Mouse (Mus musculus) heart, embryonic 15.5 days (tissue): ENCODE measurements around the gene Nipal4. TPM values are rescaled to one million over a fixed set of nuclear protein-coding genes. Genes with fewer than 3 reads are reported as not detected.
"Not testable (repeated sequence)": the region's sequence is repeated elsewhere in the genome, so short reads cannot be mapped to it uniquely, and the experiment has no call there.

Source experiments
- ATAC-seq: fragments of 200-750 bp; cut with Nextera tagmentation; replicated peaks from 2 replicates; pipeline ENCODE4 v1.8.0; 2017; ENCODE audit warnings: low read depth, moderate TSS enrichment; ENCODE audit not compliant: insufficient number of reproducible peaks, insufficient read depth, low FRiP score
- H3K27ac ChIP-seq: fragments of 300-500 bp; sonication (generic); 2 replicates; pipeline ENCODE4 v1.5.1; 2015; ENCODE audit warnings: mild to moderate bottlenecking, inconsistent platforms
- H3K27me3 ChIP-seq: fragments of 300-500 bp; sonication (generic); 2 replicates; pipeline ENCODE4 v1.6.1; 2015; ENCODE audit warnings: inconsistent platforms
- H3K36me3 ChIP-seq: fragments of 300-500 bp; sonication (generic); 2 replicates; pipeline ENCODE4 v1.6.1; 2015; ENCODE audit warnings: mild to moderate bottlenecking, inconsistent platforms
- H3K4me1 ChIP-seq: fragments of 300-500 bp; sonication (generic); replicated peaks from 2 replicates; pipeline ENCODE4 v1.6.1; 2015; ENCODE audit warnings: inconsistent platforms
- H3K4me2 ChIP-seq: fragments of 300-500 bp; sonication (generic); 2 replicates; pipeline ENCODE4 v1.6.1; 2015; ENCODE audit warnings: inconsistent platforms, mild to moderate bottlenecking, moderate library complexity
- H3K4me3 ChIP-seq: fragments of 300-500 bp; sonication (generic); 2 replicates; pipeline ENCODE4 v1.5.1; 2015; ENCODE audit warnings: mild to moderate bottlenecking, inconsistent platforms
- H3K9ac ChIP-seq: fragments of 300-500 bp; sonication (generic); 2 replicates; pipeline ENCODE4 v1.6.1; 2015; ENCODE audit warnings: mild to moderate bottlenecking, inconsistent platforms
- H3K9me3 ChIP-seq: fragments of 300-500 bp; sonication (generic); replicated peaks from 2 replicates; pipeline ENCODE4 v1.6.1; 2016; ENCODE audit warnings: inconsistent platforms
- WGBS: fragments of 180-500 bp; shearing (Covaris S2); methylation state at CpG from one replicate; pipeline ENCODE4 v1.1.7; 2015; ENCODE audit warnings: mixed read lengths; 5-methylcytosine and 5-hydroxymethylcytosine counted together
- polyA plus RNA-seq: library from polyadenylated mRNA; unstranded; fragments of >200 nt; fragmentation: Nextera tagmentation; extraction: Ambion mirVana; gene quantifications from 2 replicates; pipeline ENCODE4 v1.2.1, GENCODE M21; 2015

Gene Nipal4
- polyA plus RNA-seq, 1 experiment from 2014 or later: 5.3 TPM

DNA sequence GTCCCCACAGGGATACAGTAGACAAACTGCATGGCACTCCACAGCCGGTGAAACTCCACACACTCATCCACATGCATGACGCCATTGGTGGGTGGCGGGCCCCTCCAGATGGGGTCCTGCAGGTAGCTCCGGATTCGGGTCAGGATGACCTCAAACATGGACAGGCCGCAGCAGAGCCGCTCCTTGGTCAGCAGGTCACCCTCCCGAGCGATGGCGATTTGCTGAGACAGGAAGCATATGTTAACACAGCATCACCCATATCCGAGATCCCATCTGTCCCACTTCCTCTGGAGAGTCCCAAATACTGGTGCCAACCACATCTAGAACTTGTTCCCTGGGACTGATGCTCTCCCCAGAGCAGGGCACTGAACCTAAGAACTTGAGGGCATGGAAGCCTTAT lies 34.4 kb upstream of the Nipal4 start:
- no peaks in the 10 kb centered on the region for H3K9me3 ChIP-seq
- WGBS: 85% methylated on average over 11 of the region's 11 CpGs
- H3K27me3 ChIP-seq: no peaks in the 10 kb centered on the region
- no peak overlapping the region for H3K4me2 ChIP-seq
- no peak overlapping the region for H3K9ac ChIP-seq
- no peak overlapping the region for H3K27ac ChIP-seq
- no peak for ATAC-seq
- H3K36me3 ChIP-seq: no peaks in the 10 kb centered on the region
- no peak overlapping the region for H3K4me3 ChIP-seq
- H3K4me1 ChIP-seq: peaks cover 20% of the 10 kb centered on the region

DNA sequence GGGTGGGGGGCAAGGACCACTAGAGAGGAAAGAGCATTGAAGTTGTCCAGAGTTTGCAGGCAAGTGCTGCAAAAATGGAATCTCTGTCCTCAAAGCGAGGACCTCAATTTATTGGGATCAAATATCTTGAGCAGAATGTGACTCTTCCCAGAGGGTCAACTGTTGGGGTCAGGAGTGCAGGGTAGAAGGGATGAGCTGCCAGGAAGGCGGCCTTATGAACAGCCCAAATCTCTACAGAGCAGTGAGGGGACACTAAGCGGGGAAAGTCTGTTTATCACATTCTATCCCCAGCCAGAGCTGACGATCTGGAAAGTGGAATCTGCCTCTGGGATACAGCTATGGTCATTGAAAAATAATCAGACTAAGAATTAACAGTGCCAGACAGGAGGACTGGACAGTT lies 27.9 kb upstream of the Nipal4 start:
- Histone ChIP-seq H3K36me3 (no peaks in the 10 kb centered on the region), H3K4me3 (no peak overlapping the region), H3K4me2 (no peak overlapping the region), H3K9ac (no peak overlapping the region), H3K27ac (no peak overlapping the region), H3K27me3 (no peaks in the 10 kb centered on the region), H3K4me1 (no peaks in the 10 kb centered on the region; the same call in 1 of the 2 replicates), H3K9me3 (no peaks in the 10 kb centered on the region)
- WGBS: 67% methylated on average over 4 of the region's 4 CpGs
- no peak for ATAC-seq

DNA sequence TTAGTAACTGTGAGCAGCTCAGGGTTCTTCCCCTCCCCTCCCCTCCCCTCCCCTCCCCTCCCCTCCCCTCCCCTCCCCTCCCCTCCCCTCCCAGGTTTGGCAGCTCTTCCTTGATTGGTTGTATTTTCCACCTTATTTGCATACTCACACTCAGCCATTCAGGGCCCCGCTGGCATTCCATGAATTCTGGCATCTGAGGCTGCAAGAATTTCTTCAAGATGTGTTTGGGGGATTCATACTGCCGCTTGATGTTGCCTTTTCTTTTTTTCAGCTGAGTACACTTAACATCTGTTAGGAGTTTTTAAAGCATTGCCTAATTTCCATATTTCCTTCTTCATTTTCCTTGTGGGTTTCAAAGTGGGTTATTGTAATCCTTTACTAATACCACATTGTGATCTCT lies 22.0 kb upstream of the Nipal4 start:
- Histone ChIP-seq H3K4me2 (no peak overlapping the region), H3K9ac (no peak overlapping the region), H3K9me3 (no peaks in the 10 kb centered on the region), H3K4me1 (0 out of 2 replicates have a peak, but pooled peaks cover 3% of the 10 kb centered on the region), H3K4me3 (no peak overlapping the region), H3K36me3 (no peaks in the 10 kb centered on the region), H3K27me3 (no peaks in the 10 kb centered on the region), H3K27ac (no peak overlapping the region)
- WGBS: 68% methylated on average over 2 of the region's 2 CpGs
- no peak for ATAC-seq

DNA sequence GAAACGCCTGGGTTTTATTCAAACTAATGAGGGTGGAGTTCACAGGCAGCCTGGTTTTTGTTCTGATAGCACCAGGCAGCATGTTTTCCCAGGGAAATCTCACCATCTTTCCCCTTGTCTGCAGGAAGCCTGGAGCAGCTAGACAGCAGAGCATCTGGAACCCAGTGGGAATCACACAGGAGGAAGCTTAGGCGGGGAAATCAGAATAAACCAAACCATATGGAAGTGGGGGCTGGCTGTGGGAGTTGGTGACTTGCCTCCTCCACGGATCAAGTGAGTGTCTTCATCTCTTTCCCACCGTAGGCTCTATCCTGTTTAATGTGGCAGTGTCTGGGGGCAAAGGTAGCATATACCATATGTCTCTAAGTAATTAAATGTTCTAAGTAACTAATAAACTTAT lies 19.2 kb upstream of the Nipal4 start:
- WGBS: 26% methylated on average over 4 of the region's 4 CpGs
- Histone ChIP-seq H3K4me1 (0 out of 2 replicates have a peak, but pooled peaks cover 3% of the 10 kb centered on the region), H3K27ac (0 out of 2 replicates have a peak overlapping the region, but pooled peaks have one; percentile 5), H3K9ac (no peak overlapping the region), H3K27me3 (no peaks in the 10 kb centered on the region), H3K9me3 (no peaks in the 10 kb centered on the region), H3K36me3 (no peaks in the 10 kb centered on the region), H3K4me3 (no peak overlapping the region), H3K4me2 (no peak overlapping the region)
- peak; percentile 43; the same call in 1 of the 2 replicates for ATAC-seq

DNA sequence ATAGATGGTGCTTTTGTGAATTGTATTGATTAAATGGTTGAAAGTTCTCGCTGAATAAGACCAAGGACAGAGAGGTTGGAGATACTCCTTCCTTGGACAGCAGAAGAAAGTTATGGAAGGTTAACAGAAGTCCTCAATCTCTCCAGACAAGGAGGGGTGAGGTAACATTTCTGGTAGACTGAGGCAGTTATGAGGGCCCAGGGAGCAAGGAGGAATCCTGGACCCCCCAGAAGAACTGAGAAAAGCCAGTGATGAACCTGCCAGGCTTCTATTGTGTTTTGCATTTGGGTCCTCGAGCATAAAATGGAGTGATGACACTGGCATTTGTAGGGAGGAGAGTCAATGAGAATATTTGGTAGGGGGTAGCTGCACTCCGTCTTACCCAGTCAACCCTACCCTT lies 18.6 kb upstream of the Nipal4 start:
- WGBS: 58% methylated on average over 3 of the region's 3 CpGs
- no peaks in the 10 kb centered on the region for H3K9me3 ChIP-seq
- H3K27ac ChIP-seq: 0 out of 2 replicates have a peak overlapping the region, but pooled peaks have one; percentile 5
- H3K4me2 ChIP-seq: no peak overlapping the region
- no peak overlapping the region for H3K4me3 ChIP-seq
- no peaks in the 10 kb centered on the region for H3K27me3 ChIP-seq
- no peaks in the 10 kb centered on the region for H3K36me3 ChIP-seq
- no peak for ATAC-seq
- 0 out of 2 replicates have a peak, but pooled peaks cover 3% of the 10 kb centered on the region for H3K4me1 ChIP-seq
- no peak overlapping the region for H3K9ac ChIP-seq

DNA sequence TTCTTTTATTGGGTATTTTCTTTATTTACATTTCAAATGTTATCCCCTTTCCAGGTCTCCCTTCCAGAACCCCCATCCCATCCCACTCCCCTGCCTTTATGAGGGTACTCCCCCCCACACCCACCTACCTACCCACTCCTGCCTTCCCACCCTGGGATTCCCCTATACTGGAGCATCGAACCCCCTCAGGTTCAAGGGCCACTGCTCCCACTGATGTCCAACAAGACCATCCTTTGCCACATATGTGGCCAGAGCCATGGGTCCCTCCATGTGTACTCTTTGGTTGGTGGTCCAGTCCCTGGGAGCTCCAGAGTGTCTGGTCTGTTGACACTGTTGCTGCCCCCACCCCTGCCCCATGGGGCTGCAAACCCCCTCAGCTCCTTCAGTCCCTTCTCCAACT lies 15.7 kb upstream of the Nipal4 start:
- ATAC-seq: not testable (repeated sequence)
- WGBS: 79% methylated on average over 1 of the region's 1 CpGs

DNA sequence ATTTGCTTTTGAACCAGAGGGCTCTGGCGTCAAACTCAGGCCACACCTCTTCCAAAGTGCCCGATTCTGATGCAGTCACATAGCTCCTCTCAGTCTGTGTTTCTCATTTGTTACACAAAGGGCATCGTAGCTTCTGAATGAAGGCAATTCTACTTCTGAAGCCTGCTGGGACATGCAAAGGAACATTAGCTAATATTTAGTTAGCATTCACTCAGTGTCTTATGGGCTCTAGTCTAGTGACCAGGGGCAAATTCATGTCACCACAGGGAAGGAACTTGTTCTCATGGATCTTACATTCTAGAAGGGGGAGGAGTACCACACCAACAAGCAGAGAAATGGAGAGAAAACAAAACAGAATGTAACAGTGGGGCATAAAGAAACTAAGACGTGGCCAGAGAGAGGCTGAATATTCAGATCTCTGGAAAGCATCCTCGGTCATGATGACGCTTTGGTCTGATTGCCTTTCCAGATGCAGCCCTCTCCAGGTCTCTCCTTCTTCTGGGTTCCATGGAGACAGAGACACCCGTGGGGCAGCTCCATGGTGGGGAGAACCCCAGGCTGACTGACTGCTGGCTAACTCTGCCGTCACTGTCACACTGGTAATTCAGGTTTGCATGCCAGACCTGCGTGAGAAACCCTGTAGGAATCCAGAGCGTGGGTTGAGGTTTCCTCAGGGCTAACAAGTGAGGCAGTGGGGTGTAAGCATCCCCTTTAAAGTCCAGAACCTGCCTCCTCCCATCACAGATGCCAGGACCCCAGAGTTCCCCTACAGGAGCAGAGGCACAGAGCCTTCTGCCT lies 11.1 kb upstream of the Nipal4 start:
- Histone ChIP-seq H3K27me3 (no peaks in the 10 kb centered on the region), H3K4me3 (no peak overlapping the region), H3K36me3 (no peaks in the 10 kb centered on the region), H3K4me2 (no peak overlapping the region), H3K27ac (no peak overlapping the region), H3K4me1 (no peaks in the 10 kb centered on the region), H3K9ac (no peak overlapping the region), H3K9me3 (no peaks in the 10 kb centered on the region)
- WGBS: 77% methylated on average over 10 of the region's 10 CpGs
- no peak for ATAC-seq

More for the DNA sequence above, 15.7 kb upstream of the Nipal4 start:
- not testable (repeated sequence) for H3K4me3 ChIP-seq, H3K27me3 ChIP-seq, H3K27ac ChIP-seq, H3K4me1 ChIP-seq, H3K36me3 ChIP-seq, H3K4me2 ChIP-seq, H3K9me3 ChIP-seq, H3K9ac ChIP-seq

DNA sequence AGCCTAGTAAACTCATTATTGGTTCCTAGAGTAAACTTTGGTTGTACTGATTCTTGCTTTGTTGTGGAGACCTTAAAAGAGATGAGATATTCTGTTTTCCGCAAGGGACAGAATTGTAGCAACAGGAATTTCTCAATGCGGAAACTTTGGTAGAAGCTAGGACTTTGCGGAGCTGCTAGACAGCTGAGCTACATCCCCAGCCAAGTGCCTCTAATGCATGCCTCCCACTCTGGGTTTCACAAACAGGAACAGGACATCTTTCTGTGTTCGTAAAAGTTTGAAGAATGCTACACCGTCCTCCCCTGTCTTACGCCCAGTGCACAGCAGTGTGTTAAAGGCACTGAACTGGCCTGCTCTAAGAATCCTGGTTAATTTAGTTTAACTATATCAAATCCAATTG lies 9.8 kb upstream of the Nipal4 start:
- Histone ChIP-seq H3K27ac (no peak overlapping the region), H3K4me1 (no peaks in the 10 kb centered on the region), H3K4me2 (no peak overlapping the region), H3K4me3 (no peak overlapping the region), H3K9ac (no peak overlapping the region), H3K27me3 (no peaks in the 10 kb centered on the region), H3K9me3 (no peaks in the 10 kb centered on the region), H3K36me3 (no peaks in the 10 kb centered on the region)
- WGBS: 74% methylated on average over 6 of the region's 6 CpGs
- no peak for ATAC-seq

DNA sequence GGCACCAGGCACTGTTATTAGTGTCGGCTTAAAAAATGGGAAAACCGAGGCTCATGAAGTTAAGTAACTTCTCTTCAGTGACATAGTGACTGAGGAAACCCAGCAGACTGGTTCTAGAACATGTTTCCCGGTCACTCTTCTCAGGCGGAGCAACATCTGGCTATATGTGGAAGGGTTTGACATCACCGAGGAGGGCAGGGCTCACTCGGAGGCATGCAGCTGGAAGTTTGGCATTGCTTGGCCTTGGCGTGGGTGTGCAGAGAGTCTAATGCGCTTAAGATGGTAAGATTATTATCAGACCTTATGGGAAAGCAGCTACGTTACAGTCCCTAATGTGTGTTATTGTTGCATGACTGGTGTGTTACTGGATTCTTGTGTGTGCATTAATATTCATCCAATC lies 5.8 kb upstream of the Nipal4 start:
- no peak overlapping the region for H3K4me2 ChIP-seq
- ATAC-seq: no peak
- no peak overlapping the region for H3K4me3 ChIP-seq
- no peaks in the 10 kb centered on the region for H3K36me3 ChIP-seq
- WGBS: 86% methylated on average over 9 of the region's 9 CpGs
- no peak overlapping the region for H3K27ac ChIP-seq
- H3K9me3 ChIP-seq: no peaks in the 10 kb centered on the region
- no peaks in the 10 kb centered on the region for H3K27me3 ChIP-seq
- H3K4me1 ChIP-seq: 0 out of 2 replicates have a peak, but pooled peaks cover 2% of the 10 kb centered on the region
- no peak overlapping the region for H3K9ac ChIP-seq

DNA sequence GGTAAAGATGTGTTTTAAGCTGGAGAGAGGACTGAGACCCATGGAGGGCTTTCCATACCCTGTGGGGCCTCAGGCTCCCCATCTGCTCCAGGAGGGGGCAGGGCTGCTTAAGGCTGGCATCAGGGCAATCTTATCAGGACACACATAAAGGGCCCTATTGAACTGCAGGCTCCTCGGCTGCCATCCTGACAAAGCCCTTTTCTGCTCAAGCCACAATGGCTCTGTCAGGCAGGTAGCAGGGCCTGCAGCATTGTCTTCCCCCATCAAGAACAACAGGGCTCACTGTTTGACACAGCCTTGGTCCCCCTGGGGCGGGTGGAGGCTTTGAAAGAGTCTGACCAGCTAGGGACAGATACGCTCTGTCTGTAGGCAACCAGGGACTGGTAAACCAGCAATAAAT lies 3.6 kb upstream of the Nipal4 start:
- H3K9ac ChIP-seq: no peak overlapping the region
- no peaks in the 10 kb centered on the region for H3K36me3 ChIP-seq
- H3K27me3 ChIP-seq: no peaks in the 10 kb centered on the region; the same call in 1 of the 2 replicates
- ATAC-seq: no peak
- no peak overlapping the region for H3K4me3 ChIP-seq
- H3K4me1 ChIP-seq: peaks cover 10% of the 10 kb centered on the region
- H3K4me2 ChIP-seq: no peak overlapping the region
- H3K9me3 ChIP-seq: no peaks in the 10 kb centered on the region
- WGBS: 60% methylated on average over 3 of the region's 3 CpGs
- H3K27ac ChIP-seq: no peak overlapping the region

DNA sequence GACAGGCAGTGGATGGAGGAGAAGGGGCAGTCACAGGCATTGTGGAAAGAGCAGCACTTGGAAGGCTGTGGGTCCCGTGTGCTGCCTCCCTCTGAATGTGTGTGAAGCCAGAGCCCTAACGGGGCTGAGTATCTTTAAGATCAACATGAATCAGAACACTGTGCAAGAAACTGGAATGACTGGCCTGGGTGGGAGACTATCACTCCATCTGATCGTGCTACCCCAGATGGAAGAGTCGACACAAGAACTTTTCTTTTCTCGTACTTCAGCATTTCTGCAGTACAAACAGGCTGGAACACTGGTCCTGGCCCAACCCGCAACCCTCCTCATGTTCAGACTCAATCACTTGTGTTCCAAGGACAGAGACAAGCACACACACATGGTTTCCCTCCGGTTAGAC lies 2.2 kb upstream of the Nipal4 start:
- Histone ChIP-seq H3K27ac (no peak overlapping the region), H3K9ac (no peak overlapping the region), H3K9me3 (no peaks in the 10 kb centered on the region), H3K4me1 (peaks cover 10% of the 10 kb centered on the region), H3K4me3 (no peak overlapping the region), H3K27me3 (no peaks in the 10 kb centered on the region; the same call in 1 of the 2 replicates), H3K4me2 (no peak overlapping the region), H3K36me3 (no peaks in the 10 kb centered on the region)
- 87% methylated on average over 7 of the region's 7 CpGs for WGBS
- ATAC-seq: no peak

DNA sequence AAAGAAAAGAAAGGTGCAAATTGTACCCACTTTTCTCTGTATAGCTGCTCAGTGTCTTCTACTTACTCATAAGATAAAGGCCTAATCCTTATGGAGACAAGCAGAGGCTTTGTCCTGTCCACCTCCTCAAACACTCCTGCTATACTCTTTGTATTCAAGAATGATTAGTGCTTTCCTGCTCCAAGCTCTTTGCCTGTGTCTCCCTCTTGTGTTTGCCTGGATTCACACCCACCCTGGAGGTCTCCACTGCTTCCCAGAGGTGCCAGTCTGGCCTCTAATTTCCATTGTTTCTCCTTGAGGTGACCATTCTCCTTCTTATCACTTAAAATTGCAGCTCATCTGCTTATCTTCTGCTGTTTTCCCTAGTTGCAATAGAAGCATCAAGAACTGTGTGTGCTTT lies 8.8 kb downstream of the Nipal4 start:
- no peak overlapping the region for H3K9ac ChIP-seq
- no peak overlapping the region for H3K4me2 ChIP-seq
- H3K9me3 ChIP-seq: no peaks in the 10 kb centered on the region
- no peak for ATAC-seq
- H3K27ac ChIP-seq: no peak overlapping the region
- no peaks in the 10 kb centered on the region for H3K27me3 ChIP-seq
- no peak overlapping the region for H3K4me3 ChIP-seq
- H3K4me1 ChIP-seq: no peaks in the 10 kb centered on the region
- no peaks in the 10 kb centered on the region for H3K36me3 ChIP-seq
